Mouse (Mus musculus): Measurements from ENCODE around the gene Nup54.

- TF ChIP-seq CTCF (conservative IDR thresholded peaks at IDR 0.05; ENCODE audit: low read length): no peak
- no peak for TF ChIP-seq NANOG (IDR thresholded peaks at IDR 0.05; ENCODE audit: borderline replicate concordance, low read length)
- no peak for TF ChIP-seq POU5F1 (IDR thresholded peaks at IDR 0.05; ENCODE audit: borderline replicate concordance, low read length)
Measured at GRCm38 (mm10) chr5:92393863-92394262, 41.2 kb downstream of the Nup54 start.
